Mouse (Mus musculus) intestine, embryonic 16.5 days (tissue): ENCODE data around the gene Utp4. TPM values are rescaled to one million over a fixed set of nuclear protein-coding genes. Genes with fewer than 3 reads are reported as not detected.
"Not testable (repeated sequence)": the region's sequence is repeated elsewhere in the genome, so short reads cannot be mapped to it uniquely, and the experiment has no call there.

Source experiments
- ATAC-seq: fragments of 200-750 bp; cut with Nextera tagmentation; 2 replicates; pipeline ENCODE4 v1.8.0; 2017; ENCODE audit warnings: moderate TSS enrichment, moderate library complexity
- H3K27ac ChIP-seq: fragments of 300-500 bp; sonication (generic); 2 replicates; pipeline ENCODE4 v1.5.1; 2014; ENCODE audit warnings: mild to moderate bottlenecking, low read length
- H3K27me3 ChIP-seq: fragments of 300-500 bp; sonication (generic); replicated peaks from 2 replicates; pipeline ENCODE4 v1.6.1; 2014; ENCODE audit warnings: low read length, control low read depth, mixed read lengths; ENCODE audit not compliant: control insufficient read depth, insufficient read depth
- H3K36me3 ChIP-seq: fragments of 300-500 bp; sonication (generic); 2 replicates; pipeline ENCODE4 v1.6.1; 2014; ENCODE audit warnings: low read length, control low read depth; ENCODE audit not compliant: control insufficient read depth, insufficient read depth
- H3K4me1 ChIP-seq: fragments of 300-500 bp; sonication (generic); 2 replicates; pipeline ENCODE4 v1.6.1; 2014; ENCODE audit warnings: low read length, control low read depth, mixed read lengths; ENCODE audit not compliant: control insufficient read depth, insufficient read depth
- H3K4me2 ChIP-seq: fragments of 300-500 bp; sonication (generic); 2 replicates; pipeline ENCODE4 v1.6.1; 2014; ENCODE audit warnings: low read depth, low read length, control low read depth
- H3K4me3 ChIP-seq: fragments of 300-500 bp; sonication (generic); 2 replicates; pipeline ENCODE4 v1.5.1; 2014; ENCODE audit warnings: mild to moderate bottlenecking, low read length
- H3K9ac ChIP-seq: fragments of 300-500 bp; sonication (generic); 2 replicates; pipeline ENCODE4 v1.6.1; 2014; ENCODE audit warnings: low read depth, low read length
- H3K9me3 ChIP-seq: fragments of 300-500 bp; sonication (generic); 2 replicates; pipeline ENCODE4 v1.6.1; 2016; ENCODE audit warnings: low read length, control low read depth; ENCODE audit not compliant: control insufficient read depth
- WGBS: fragments of 180-500 bp; shearing (Covaris S2); extraction: QIAGEN DNeasy Blood & Tissue Kit; methylation state at CpG from one replicate; pipeline ENCODE4 v1.1.7; 2014; 5-methylcytosine and 5-hydroxymethylcytosine counted together
- polyA plus RNA-seq: library from polyadenylated mRNA; unstranded; fragments of >200 nt; fragmentation: Nextera tagmentation; extraction: Ambion mirVana; gene quantifications from 2 replicates; pipeline ENCODE4 v1.2.1, GENCODE M21; 2015

Gene Utp4
- polyA plus RNA-seq, 1 experiment from 2014 or later, result 66.6 TPM

GRCm38 (mm10) chr8:106871931-106872371 is 21.5 kb upstream of the Utp4 start:
- H3K36me3 ChIP-seq, result no peaks in the 10 kb centered on the region
- peak overlapping the region; percentile 96 for H3K4me2 ChIP-seq
- peaks cover 15% of the 10 kb centered on the region for H3K27me3 ChIP-seq
- H3K9me3 ChIP-seq, result no peaks in the 10 kb centered on the region
- no peak overlapping the region for H3K27ac ChIP-seq
- WGBS, result under 1% methylated on average over 22 of the region's 22 CpGs
- ATAC-seq, result peak; percentile 64
- H3K9ac ChIP-seq, result peak overlapping the region; percentile 59
- H3K4me1 ChIP-seq, result peaks cover 32% of the 10 kb centered on the region
- peak overlapping the region; percentile 63 for H3K4me3 ChIP-seq

DNA sequence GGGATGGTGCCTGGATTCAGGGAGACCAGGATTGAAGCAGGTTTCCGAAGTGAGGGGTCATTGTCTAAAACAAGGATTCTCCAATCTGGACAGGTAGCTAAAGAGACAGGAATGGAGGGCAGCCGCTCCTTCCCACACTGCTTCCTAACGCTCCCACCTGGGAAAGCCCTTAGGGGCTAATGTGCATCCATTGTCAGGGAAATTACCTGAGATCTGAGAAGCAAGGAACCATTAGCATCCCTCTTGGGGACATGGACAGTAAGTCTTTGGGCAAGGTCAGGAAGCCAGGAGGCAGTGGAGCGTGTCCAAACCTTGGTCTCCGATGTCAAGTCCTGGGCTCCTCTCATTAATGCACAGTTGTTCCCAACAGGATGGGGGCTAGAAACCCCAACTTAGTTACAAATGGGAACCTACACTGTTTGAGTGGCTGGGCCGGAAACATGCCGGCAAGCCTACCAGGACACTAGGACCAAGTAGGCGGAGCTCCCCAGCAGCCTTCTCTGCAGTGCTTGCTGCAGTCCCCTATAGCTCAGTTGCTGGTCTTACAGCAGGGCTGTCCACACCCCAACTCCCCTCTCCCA is 20.9 kb upstream of the Utp4 start:
- H3K27me3 ChIP-seq, result peaks cover 15% of the 10 kb centered on the region
- peak overlapping the region; percentile 63 for H3K4me3 ChIP-seq
- no peaks in the 10 kb centered on the region for H3K36me3 ChIP-seq
- peak overlapping the region; percentile 96 for H3K4me2 ChIP-seq
- H3K9ac ChIP-seq, result peak overlapping the region; percentile 59
- 16% methylated on average over 8 of the region's 8 CpGs for WGBS
- no peaks in the 10 kb centered on the region for H3K9me3 ChIP-seq
- no peak overlapping the region for H3K27ac ChIP-seq
- no peak for ATAC-seq
- peaks cover 32% of the 10 kb centered on the region for H3K4me1 ChIP-seq

GRCm38 (mm10) chr8:106880121-106880707 is 13.2 kb upstream of the Utp4 start:
- no peaks in the 10 kb centered on the region for H3K9me3 ChIP-seq
- no peak overlapping the region for H3K9ac ChIP-seq
- H3K36me3 ChIP-seq, result peaks cover 10% of the 10 kb centered on the region; the same call in 1 of the 2 replicates
- no peak overlapping the region for H3K27ac ChIP-seq
- H3K4me3 ChIP-seq, result no peak overlapping the region
- WGBS, result 87% methylated on average over 8 of the region's 8 CpGs
- H3K4me2 ChIP-seq, result no peak overlapping the region
- ATAC-seq, result no peak
- no peaks in the 10 kb centered on the region for H3K27me3 ChIP-seq
- no peaks in the 10 kb centered on the region for H3K4me1 ChIP-seq

GRCm38 (mm10) chr8:106884094-106884493 is 9.3 kb upstream of the Utp4 start:
- not testable (repeated sequence) for H3K9me3 ChIP-seq, H3K4me1 ChIP-seq, H3K4me3 ChIP-seq, H3K27ac ChIP-seq, ATAC-seq, H3K4me2 ChIP-seq, H3K27me3 ChIP-seq, H3K9ac ChIP-seq
- H3K36me3 ChIP-seq, result peaks cover 14% of the 10 kb centered on the region
- 97% methylated on average over 11 of the region's 11 CpGs for WGBS

DNA sequence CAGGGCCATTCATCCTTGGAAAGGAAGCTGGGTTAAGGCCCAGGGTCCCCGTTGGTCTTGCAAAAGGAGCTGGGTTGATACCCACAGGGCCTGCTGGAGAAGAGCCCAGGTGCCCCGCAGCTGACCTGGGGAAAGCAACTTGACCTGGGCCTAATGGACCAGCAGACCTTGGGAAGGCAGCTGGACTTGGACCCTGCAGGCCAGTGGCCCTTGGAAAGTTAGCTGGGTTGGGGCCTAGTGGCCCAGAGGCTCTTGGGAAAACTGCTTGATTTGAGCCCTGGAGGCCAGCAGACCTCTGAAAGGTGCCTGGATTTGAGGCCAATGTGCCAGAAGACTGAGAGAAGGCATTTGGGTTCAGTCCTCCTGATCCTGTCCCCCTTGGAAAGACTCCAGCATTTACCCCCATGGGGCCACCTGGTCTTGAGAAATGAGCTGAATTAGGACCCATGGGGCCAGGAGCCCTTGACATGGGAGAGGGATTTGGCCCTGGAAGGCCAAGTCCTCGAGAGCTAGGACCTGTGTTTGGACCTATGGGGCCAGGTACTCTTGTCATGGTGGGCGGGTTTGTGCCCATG is 8.5 kb upstream of the Utp4 start:
- not testable (repeated sequence) for H3K9ac ChIP-seq, H3K27me3 ChIP-seq, H3K9me3 ChIP-seq, H3K4me1 ChIP-seq, ATAC-seq, H3K27ac ChIP-seq, H3K4me2 ChIP-seq, H3K4me3 ChIP-seq
- WGBS, result 91% methylated on average over 4 of the region's 4 CpGs
- peaks cover 14% of the 10 kb centered on the region for H3K36me3 ChIP-seq

DNA sequence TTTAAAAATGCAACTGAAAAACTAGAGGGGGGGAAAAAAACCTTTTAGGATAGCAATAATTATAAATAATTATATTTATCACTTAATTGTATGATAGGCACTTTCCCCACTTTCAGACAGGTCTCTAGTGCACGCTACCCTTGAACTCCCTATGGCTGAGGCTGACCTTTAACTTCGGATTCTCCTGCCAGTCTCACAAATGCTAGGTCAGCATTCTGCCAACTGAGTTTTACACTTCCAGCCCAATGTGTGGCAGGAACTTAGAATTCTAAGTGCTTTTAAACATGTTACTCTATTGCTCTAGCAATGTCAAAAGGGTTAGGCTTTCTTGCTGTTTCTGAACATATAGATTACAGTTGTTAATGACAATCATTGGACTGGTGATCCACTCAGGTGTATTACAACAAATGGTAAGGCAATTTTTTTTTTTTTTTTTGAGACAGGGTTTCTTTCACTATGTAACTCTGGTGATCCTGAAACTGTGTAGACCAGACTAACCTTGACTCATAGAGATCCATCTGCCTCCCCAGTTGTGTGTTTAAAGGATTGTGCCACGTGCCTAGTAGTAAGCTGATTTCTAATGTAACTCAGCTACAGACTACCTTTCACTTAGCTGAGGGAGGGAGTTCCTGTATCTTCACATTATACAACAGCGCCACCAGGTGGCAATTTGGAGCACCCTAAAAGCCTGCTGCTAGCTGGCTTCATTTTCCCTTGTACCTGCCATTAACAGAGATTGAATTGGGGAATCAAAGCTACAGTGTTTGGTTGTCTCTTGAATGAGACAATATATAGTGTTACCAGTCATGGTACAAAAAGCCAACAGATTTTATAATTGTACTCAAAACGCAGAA is 5.9 kb upstream of the Utp4 start:
- H3K9me3 ChIP-seq, result no peaks in the 10 kb centered on the region
- 44% methylated on average over 5 of the region's 5 CpGs for WGBS
- no peak overlapping the region for H3K9ac ChIP-seq
- H3K27me3 ChIP-seq, result no peaks in the 10 kb centered on the region
- H3K27ac ChIP-seq, result no peak overlapping the region
- no peak overlapping the region for H3K4me2 ChIP-seq
- H3K36me3 ChIP-seq, result peaks cover 8% of the 10 kb centered on the region
- peaks cover 9% of the 10 kb centered on the region for H3K4me1 ChIP-seq
- peak; percentile 62 for ATAC-seq
- no peak overlapping the region for H3K4me3 ChIP-seq

- Histone ChIP-seq H3K9me3 (no peaks in the 10 kb centered on the region), H3K27me3 (no peaks in the 10 kb centered on the region), H3K4me3 (no peak overlapping the region), H3K4me1 (peaks cover 9% of the 10 kb centered on the region), H3K27ac (no peak overlapping the region), H3K9ac (no peak overlapping the region), H3K4me2 (no peak overlapping the region), H3K36me3 (peaks cover 8% of the 10 kb centered on the region)
- WGBS, result 64% methylated on average over 3 of the region's 3 CpGs
- ATAC-seq, result no peak
Observed at GRCm38 (mm10) chr8:106888803-106889202, 4.6 kb upstream of the Utp4 start.

DNA sequence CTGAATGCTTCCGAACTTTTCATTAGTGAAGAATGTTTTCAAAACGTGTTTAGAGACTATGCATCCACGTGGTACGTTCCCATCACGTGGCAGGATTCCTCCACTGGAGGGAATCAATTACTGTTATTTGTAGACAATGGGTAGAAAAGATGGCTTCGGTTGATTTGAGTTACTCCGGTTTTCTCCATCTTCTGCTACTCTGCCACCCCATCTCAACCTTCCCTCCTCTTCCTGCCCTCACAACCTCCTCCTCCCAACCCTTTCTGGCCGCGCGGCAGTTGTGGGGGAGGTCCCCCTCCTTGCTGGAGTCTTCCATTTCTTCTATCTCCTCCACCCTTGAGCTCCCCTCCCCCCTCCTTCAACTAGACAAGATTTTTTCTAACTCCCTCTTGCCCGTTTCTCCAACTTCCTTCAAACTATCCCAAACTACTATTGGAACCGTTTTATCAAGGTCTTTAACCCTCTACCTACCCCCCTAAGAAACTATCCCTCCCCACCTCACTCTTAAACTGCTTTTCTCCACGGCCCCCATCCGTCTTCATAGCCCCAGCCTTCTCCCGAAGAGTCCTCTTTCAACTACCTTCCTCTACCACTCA is 1.1 kb upstream of the Utp4 start:
- H3K36me3 ChIP-seq, result no peaks in the 10 kb centered on the region; the same call in 1 of the 2 replicates
- ATAC-seq, result no peak
- H3K27me3 ChIP-seq, result no peaks in the 10 kb centered on the region
- peak overlapping the region; percentile 94 for H3K27ac ChIP-seq
- peak overlapping the region; percentile 89 for H3K4me3 ChIP-seq
- H3K4me1 ChIP-seq, result peaks cover 15% of the 10 kb centered on the region
- WGBS, result under 1% methylated on average over 15 of the region's 15 CpGs
- H3K4me2 ChIP-seq, result peak overlapping the region; percentile 67
- H3K9ac ChIP-seq, result peak overlapping the region; percentile 99
- H3K9me3 ChIP-seq, result no peaks in the 10 kb centered on the region
